Mouse (Mus musculus): ENCODE results near the gene 5730480H06Rik. TPM values are rescaled to one million over a fixed set of nuclear protein-coding genes. Genes with fewer than 3 reads are reported as not detected.

5730480H06Rik gene
- 3.3 and 7.2 TPM in 2 replicates for polyA plus RNA-seq (2012; rRNA removed; ENCODE audit: low replicate concordance)

DNA sequence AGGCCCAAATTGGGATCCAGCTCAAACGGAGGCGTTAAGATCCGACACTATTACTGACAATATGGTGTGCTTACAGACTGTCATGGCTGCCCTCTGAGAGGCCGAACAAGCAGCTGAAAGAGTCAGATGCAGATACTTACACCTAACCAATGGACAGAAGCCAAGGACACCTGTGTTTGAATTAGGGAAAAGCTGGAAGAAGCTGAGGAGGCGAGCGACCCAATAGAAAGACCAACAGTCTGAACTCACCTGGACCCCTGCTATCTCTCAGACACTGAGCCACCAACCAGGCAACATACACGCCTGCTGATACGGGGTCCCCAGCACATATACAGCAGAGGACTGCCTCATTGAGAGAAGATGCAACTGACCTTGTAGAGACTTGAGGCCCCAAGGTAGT, at the start of gene 5730480H06Rik:
5730480H06Rik (plus strand) TSS at position 301 of the 400 bp plus-strand sequence.

Data from mammary gland, adult 2 months (tissue).